8 mouse cellular contexts compared by ENCODE assay signal in the genomic region with DNA sequence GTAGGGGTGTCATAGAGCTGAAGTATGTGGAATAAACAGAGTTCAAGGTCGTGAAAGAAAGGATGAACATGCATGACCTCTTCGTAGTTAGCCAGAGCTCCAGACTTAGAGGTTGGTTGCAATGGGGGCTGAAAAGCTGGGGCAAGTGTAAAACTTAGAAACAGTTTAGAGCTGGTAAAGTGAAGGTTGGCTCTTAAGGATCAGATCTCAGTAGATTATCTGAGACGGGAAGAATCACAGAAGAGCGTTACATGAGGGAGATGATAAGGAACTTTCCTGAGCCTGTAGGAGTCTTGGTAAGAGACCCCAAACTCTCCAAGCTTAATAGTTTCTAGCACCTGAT. TPM values are rescaled to one million over a fixed set of nuclear protein-coding genes. Genes with fewer than 3 reads are reported as not detected.
DNase-seq lines count a peak whose midpoint lies in the region; ATAC-seq and TF ChIP-seq lines count a peak whose summit lies in the region.

No protein-coding gene starts in this region.

- peaks cover 21% of the 10 kb centered on the region for H3K79me2 ChIP-seq in MEL (ENCODE audit: control insufficient read depth, insufficient read depth, low read length, poor library complexity)

- peak overlapping the region; percentile 91 for H3K9ac ChIP-seq in heart, embryonic 16.5 days (ENCODE audit: low read length)
- peak overlapping the region; percentile 71 for H3K9ac ChIP-seq in MEL (ENCODE audit: control insufficient read depth, low read depth, low read length, poor library complexity, severe bottlenecking)
- H3K9ac ChIP-seq in hindbrain, embryonic 12.5 days: peak overlapping the region; percentile 86
- peak overlapping the region; percentile 84 for H3K9ac ChIP-seq in midbrain, embryonic 12.5 days (replicated peaks)

- no peaks in the 10 kb centered on the region for H3K27me3 ChIP-seq in heart, embryonic 16.5 days (ENCODE audit: control insufficient read depth, insufficient read depth, low read length)
- H3K27me3 ChIP-seq in MEL (ENCODE audit: control insufficient read depth in 1 of 2, insufficient read depth in 2 of 2, low read length in 2 of 2): no peaks in the 10 kb centered on the region
- H3K27me3 ChIP-seq in hindbrain, embryonic 12.5 days: no peaks in the 10 kb centered on the region
- H3K27me3 ChIP-seq in midbrain, embryonic 12.5 days: no peaks in the 10 kb centered on the region

- H3K4me3 ChIP-seq in heart, embryonic 16.5 days (ENCODE audit: low read length): peak overlapping the region; percentile 81
- H3K4me3 ChIP-seq in MEL (ENCODE audit: control insufficient read depth in 1 of 2, insufficient read depth in 1 of 2, low read depth in 2 of 2, low read length in 2 of 2): peak overlapping the region; percentile 34
- H3K4me3 ChIP-seq in hindbrain, embryonic 12.5 days: peak overlapping the region; percentile 60
- peak overlapping the region; percentile 62 for H3K4me3 ChIP-seq in midbrain, embryonic 12.5 days

- peak in 1 of 3 experiments; percentile 44; a peak in 2 of 6 replicates for TF ChIP-seq CTCF in MEL (IDR thresholded peaks at IDR 0.05 in 2 of 3, conservative IDR thresholded peaks at IDR 0.05 in 1 of 3; ENCODE audit: control insufficient read depth in 1 of 3, insufficient read depth in 1 of 3, low read depth in 2 of 3, low read length in 3 of 3, poor library complexity in 1 of 3, severe bottlenecking in 1 of 3)

- ATAC-seq in heart, embryonic 16.5 days (replicated peaks; ENCODE audit: extremely low read depth, insufficient read depth, low FRiP score): no peak
- no peak for ATAC-seq in hindbrain, embryonic 12.5 days (ENCODE audit: low FRiP score)
- ATAC-seq in midbrain, embryonic 12.5 days (ENCODE audit: low FRiP score, low read depth): no peak

- H3K9me3 ChIP-seq in heart, embryonic 16.5 days (replicated peaks; ENCODE audit: control insufficient read depth, low read length): no peaks in the 10 kb centered on the region
- H3K9me3 ChIP-seq in MEL (replicated peaks; ENCODE audit: insufficient read depth, low read length): no peaks in the 10 kb centered on the region
- no peaks in the 10 kb centered on the region for H3K9me3 ChIP-seq in hindbrain, embryonic 12.5 days (replicated peaks)
- no peaks in the 10 kb centered on the region for H3K9me3 ChIP-seq in midbrain, embryonic 12.5 days

- peaks cover 66% of the 10 kb centered on the region for H3K4me1 ChIP-seq in heart, embryonic 16.5 days (ENCODE audit: control insufficient read depth, insufficient read depth, low read length)
- peaks cover 36 to 55% of the 10 kb centered on the region in 2 experiments for H3K4me1 ChIP-seq in MEL (ENCODE audit: control insufficient read depth in 1 of 2, insufficient read depth in 2 of 2, low read length in 2 of 2)
- H3K4me1 ChIP-seq in hindbrain, embryonic 12.5 days: peaks cover 65% of the 10 kb centered on the region
- peaks cover 54% of the 10 kb centered on the region for H3K4me1 ChIP-seq in midbrain, embryonic 12.5 days

- TF ChIP-seq EP300 in MEL (IDR thresholded peaks at IDR 0.05; ENCODE audit: low read depth in 1 of 2, low read length in 2 of 2): no peak

- no peak for TF ChIP-seq POLR2A in MEL (IDR thresholded peaks at IDR 0.05; ENCODE audit: control insufficient read depth in 1 of 2, insufficient read depth in 1 of 2, low read depth in 1 of 2, low read length in 2 of 2, poor library complexity in 1 of 2)

- DNase-seq in heart, adult 18-20 months: no peak
- no peak for DNase-seq in MEL (ENCODE audit: low read depth, low spot score)
- DNase-seq in cerebellum, postnatal 25 days: no peak
- no peak for DNase-seq in layer of hippocampus, postnatal 25 days (ENCODE audit: extremely low spot score in 1 of 2, low spot score in 1 of 2)
- DNase-seq in spleen, adult 18-20 months: no peak

- 4% methylated on average over 4 of the region's 4 CpGs for WGBS in heart, embryonic 16.5 days
- 16% methylated on average over 4 of the region's 4 CpGs for WGBS in hindbrain, embryonic 12.5 days
- 16% methylated on average over 4 of the region's 4 CpGs for WGBS in midbrain, embryonic 12.5 days

- TF ChIP-seq RAD21 in MEL (IDR thresholded peaks at IDR 0.05; ENCODE audit: low read depth, low read length): no peak; the same call in 1 of the 2 replicates

- H3K4me2 ChIP-seq in heart, embryonic 16.5 days (ENCODE audit: low read depth, low read length): peak overlapping the region; percentile 95
- H3K4me2 ChIP-seq in hindbrain, embryonic 12.5 days (replicated peaks): peak overlapping the region; percentile 91
- H3K4me2 ChIP-seq in midbrain, embryonic 12.5 days (replicated peaks): peak overlapping the region; percentile 94

- peak overlapping the region; percentile 100 for H3K27ac ChIP-seq in heart, embryonic 16.5 days (ENCODE audit: low read length)
- H3K27ac ChIP-seq in MEL (ENCODE audit: control insufficient read depth, low read depth, low read length): peak overlapping the region; percentile 88
- peak overlapping the region; percentile 99 for H3K27ac ChIP-seq in hindbrain, embryonic 12.5 days
- H3K27ac ChIP-seq in midbrain, embryonic 12.5 days (replicated peaks): peak overlapping the region; percentile 99

- H3K36me3 ChIP-seq in heart, embryonic 16.5 days (ENCODE audit: control insufficient read depth, insufficient read depth): no peaks in the 10 kb centered on the region
- H3K36me3 ChIP-seq in MEL (ENCODE audit: control insufficient read depth in 1 of 2, insufficient read depth in 2 of 2, low read length in 2 of 2): peaks cover 0 to 53% of the 10 kb centered on the region in 2 experiments; a peak in 2 of 4 replicates
- H3K36me3 ChIP-seq in hindbrain, embryonic 12.5 days: peaks cover 14% of the 10 kb centered on the region
- peaks cover 7% of the 10 kb centered on the region for H3K36me3 ChIP-seq in midbrain, embryonic 12.5 days

TF ChIP-seq in MEL, 35 proteins besides CTCF, POLR2A, EP300 and RAD21 (continues in another document):
- 0 out of 2 replicates have a peak, but pooled peaks have one; percentile 39 for TF ChIP-seq ZMIZ1 (IDR thresholded peaks at IDR 0.05; ENCODE audit: low read depth, low read length)
- no peak for TF ChIP-seq ZKSCAN1 (IDR thresholded peaks at IDR 0.05; ENCODE audit: low read depth, low read length)
- no peak for TF ChIP-seq ZNF384 (IDR thresholded peaks at IDR 0.05; ENCODE audit: low read depth, low read length)
- TF ChIP-seq MAFK (IDR thresholded peaks at IDR 0.05; ENCODE audit: borderline replicate concordance, low read depth, low read length): no peak
- 0 out of 2 replicates have a peak, but pooled peaks have one; percentile 14 for TF ChIP-seq TBP (IDR thresholded peaks at IDR 0.05; ENCODE audit: low read depth, low read length)
- TF ChIP-seq SMC3 (IDR thresholded peaks at IDR 0.05; ENCODE audit: low read depth, low read length): peak; percentile 53; the same call in 1 of the 2 replicates

RNA-seq across cellular contexts. Expression of a gene that starts 10.5 kb away (rescaled TPM):
- polyA plus RNA-seq in heart, embryonic 16.5 days (2015; fragmentation: Nextera tagmentation; extraction: Ambion mirVana): 22.7 and 24.7 TPM in 2 replicates
- 10 to 100 TPM; 45.1 to 63.1 TPM for total RNA-seq in heart, adult 18-20 months (2021)
- total RNA-seq in MEL (2012; rRNA removed): 56.6 and 57.2 TPM in 2 replicates
- polyA plus RNA-seq in MEL (2012; ENCODE audit: insufficient read depth in 1 of 2, insufficient read length in 2 of 2, low read depth in 1 of 2, low replicate concordance in 2 of 2, missing spikeins in 1 of 2): 100 to 1,000 TPM; 157 TPM
- polyA plus RNA-seq in hindbrain, embryonic 12.5 days (2016; fragmentation: Nextera tagmentation; extraction: Ambion mirVana): 41.1 and 42.4 TPM in 2 replicates
- polyA plus RNA-seq in midbrain, embryonic 12.5 days (2016; fragmentation: Nextera tagmentation; extraction: Ambion mirVana): 39.4 and 40.8 TPM in 2 replicates
- total RNA-seq in layer of hippocampus, postnatal 25 days (2021): 100 to 1,000 TPM; 176 to 220 TPM

RNA-seq across cellular contexts. Expression of a gene that starts 19.8 kb away (rescaled TPM):
- polyA plus RNA-seq in heart, embryonic 16.5 days (2015; fragmentation: Nextera tagmentation; extraction: Ambion mirVana): 111 and 121 TPM in 2 replicates
- total RNA-seq in heart, adult 18-20 months (2021): 1 to 10 TPM; 4.0 to 5.6 TPM
- 85.1 and 85.6 TPM in 2 replicates for total RNA-seq in MEL (2012; rRNA removed)
- 100 to 1,000 TPM; 110 to 180 TPM for polyA plus RNA-seq in MEL (2012; ENCODE audit: insufficient read depth in 1 of 2, insufficient read length in 2 of 2, low read depth in 1 of 2, low replicate concordance in 2 of 2, missing spikeins in 1 of 2)
- polyA plus RNA-seq in hindbrain, embryonic 12.5 days (2016; fragmentation: Nextera tagmentation; extraction: Ambion mirVana): 391 and 405 TPM in 2 replicates
- polyA plus RNA-seq in midbrain, embryonic 12.5 days (2016; fragmentation: Nextera tagmentation; extraction: Ambion mirVana): 399 and 410 TPM in 2 replicates
- 10 to 100 TPM; 19.2 to 25.2 TPM for total RNA-seq in layer of hippocampus, postnatal 25 days (2021)

RNA-seq across cellular contexts. Expression of a gene that starts 23.2 kb away (rescaled TPM):
- polyA plus RNA-seq in heart, embryonic 16.5 days (2015; fragmentation: Nextera tagmentation; extraction: Ambion mirVana): not detected in 2 replicates
- not detected for total RNA-seq in heart, adult 18-20 months (2021)
- not detected in 2 replicates for total RNA-seq in MEL (2012; rRNA removed)
- polyA plus RNA-seq in MEL (2012; ENCODE audit: insufficient read depth in 1 of 2, insufficient read length in 2 of 2, low read depth in 1 of 2, low replicate concordance in 2 of 2, missing spikeins in 1 of 2): under 1 TPM in 1 of 2 experiments, not detected in 1; 0.11 TPM
- 0.87 and 1.1 TPM in 2 replicates for polyA plus RNA-seq in hindbrain, embryonic 12.5 days (2016; fragmentation: Nextera tagmentation; extraction: Ambion mirVana)
- polyA plus RNA-seq in midbrain, embryonic 12.5 days (2016; fragmentation: Nextera tagmentation; extraction: Ambion mirVana): 1.3 and 1.7 TPM in 2 replicates
- not detected for total RNA-seq in layer of hippocampus, postnatal 25 days (2021)

RNA-seq across cellular contexts. Expression of a gene that starts 27.4 kb away (rescaled TPM):
- 8.5 and 11.2 TPM in 2 replicates for polyA plus RNA-seq in heart, embryonic 16.5 days (2015; fragmentation: Nextera tagmentation; extraction: Ambion mirVana)
- total RNA-seq in heart, adult 18-20 months (2021): 10 to 100 TPM; 15.8 to 16.9 TPM
- 18.4 and 24.6 TPM in 2 replicates for total RNA-seq in MEL (2012; rRNA removed)
- polyA plus RNA-seq in MEL (2012; ENCODE audit: insufficient read depth in 1 of 2, insufficient read length in 2 of 2, low read depth in 1 of 2, low replicate concordance in 2 of 2, missing spikeins in 1 of 2): 10 to 100 TPM in 1 of 2 experiments, not detected in 1; 33.2 TPM
- polyA plus RNA-seq in hindbrain, embryonic 12.5 days (2016; fragmentation: Nextera tagmentation; extraction: Ambion mirVana): 10.4 and 13.6 TPM in 2 replicates
- polyA plus RNA-seq in midbrain, embryonic 12.5 days (2016; fragmentation: Nextera tagmentation; extraction: Ambion mirVana): 8.8 and 10.0 TPM in 2 replicates
- 10 to 100 TPM; 44.4 to 51.1 TPM for total RNA-seq in layer of hippocampus, postnatal 25 days (2021)

RNA-seq across cellular contexts. Expression of a gene that starts 27.9 kb away (rescaled TPM):
- polyA plus RNA-seq in heart, embryonic 16.5 days (2015; fragmentation: Nextera tagmentation; extraction: Ambion mirVana): 0.08 and 0.20 TPM in 2 replicates
- total RNA-seq in heart, adult 18-20 months (2021): not detected
- total RNA-seq in MEL (2012; rRNA removed): not detected in 2 replicates
- not detected for polyA plus RNA-seq in MEL (2012; ENCODE audit: insufficient read depth in 1 of 2, insufficient read length in 2 of 2, low read depth in 1 of 2, low replicate concordance in 2 of 2, missing spikeins in 1 of 2)
- 24.3 and 25.9 TPM in 2 replicates for polyA plus RNA-seq in hindbrain, embryonic 12.5 days (2016; fragmentation: Nextera tagmentation; extraction: Ambion mirVana)
- 20.1 and 21.4 TPM in 2 replicates for polyA plus RNA-seq in midbrain, embryonic 12.5 days (2016; fragmentation: Nextera tagmentation; extraction: Ambion mirVana)
- 10 to 100 TPM; 26.0 to 28.1 TPM for total RNA-seq in layer of hippocampus, postnatal 25 days (2021)
